Mouse (Mus musculus) midbrain, embryonic 14.5 days (tissue): ENCODE measurements around the gene Cox18. TPM values are rescaled to one million over a fixed set of nuclear protein-coding genes. Genes with fewer than 3 reads are reported as not detected.

Experiments
- ATAC-seq: fragments of 200-750 bp; cut with Nextera tagmentation; 2 replicates; pipeline ENCODE4 v1.8.0; 2017; ENCODE audit warnings: moderate number of reproducible peaks, moderate library complexity; ENCODE audit not compliant: low FRiP score, low TSS enrichment
- DNase-seq: peaks from one replicate; pipeline ENCODE4 v3.0.0-alpha.2; 2015
- H3K27ac ChIP-seq: fragments of 300-500 bp; sonication (generic); replicated peaks from 2 replicates; pipeline ENCODE4 v1.5.1; 2014; ENCODE audit warnings: mild to moderate bottlenecking, low read depth, low read length, moderate library complexity
- H3K27me3 ChIP-seq: fragments of 300-500 bp; sonication (generic); 2 replicates; pipeline ENCODE4 v1.6.1; 2014; ENCODE audit warnings: low read length, control low read depth, mixed read lengths; ENCODE audit not compliant: control insufficient read depth, insufficient read depth
- H3K36me3 ChIP-seq: fragments of 300-500 bp; sonication (generic); 2 replicates; pipeline ENCODE4 v1.6.1; 2014; ENCODE audit warnings: low read length, control low read depth; ENCODE audit not compliant: control insufficient read depth, insufficient read depth
- H3K4me1 ChIP-seq: fragments of 300-500 bp; sonication (generic); 2 replicates; pipeline ENCODE4 v1.6.1; 2014; ENCODE audit warnings: mild to moderate bottlenecking, antibody characterized with exemption, low read length, control low read depth; ENCODE audit not compliant: control insufficient read depth, insufficient read depth
- H3K4me2 ChIP-seq: fragments of 300-500 bp; sonication (generic); 2 replicates; pipeline ENCODE4 v1.6.1; 2014; ENCODE audit warnings: mild to moderate bottlenecking, low read length, moderate library complexity
- H3K4me3 ChIP-seq: fragments of 300-500 bp; sonication (generic); replicated peaks from 2 replicates; pipeline ENCODE4 v1.5.1; 2014; ENCODE audit warnings: low read depth, low read length
- H3K9ac ChIP-seq: fragments of 300-500 bp; sonication (generic); replicated peaks from 2 replicates; pipeline ENCODE4 v1.6.1; 2014; ENCODE audit warnings: mild to moderate bottlenecking, low read length, moderate library complexity
- H3K9me3 ChIP-seq: fragments of 300-500 bp; sonication (generic); 2 replicates; pipeline ENCODE4 v1.6.1; 2016; ENCODE audit warnings: low read length, control low read depth, mixed read lengths; ENCODE audit not compliant: control insufficient read depth
- WGBS: fragments of 180-500 bp; shearing (Covaris S2); extraction: QIAGEN DNeasy Blood & Tissue Kit; methylation state at CpG from one replicate; pipeline ENCODE4 v1.1.7; 2014; 5-methylcytosine and 5-hydroxymethylcytosine counted together
- polyA plus RNA-seq: library from polyadenylated mRNA; unstranded; fragments of >200 nt; fragmentation: Nextera tagmentation; extraction: Ambion mirVana; gene quantifications from 2 replicates; pipeline ENCODE4 v1.2.1, GENCODE M21; 2014

Cox18 gene
- polyA plus RNA-seq, 1 experiment from 2014 or later = 33.1 TPM

GRCm38 (mm10) chr5:90229760-90230159, 6.0 kb upstream of the Cox18 start:
- DNase-seq = no peak
- Histone ChIP-seq H3K4me1 (no peaks in the 10 kb centered on the region), H3K4me2 (no peak overlapping the region), H3K36me3 (peaks cover 68% of the 10 kb centered on the region), H3K9me3 (no peaks in the 10 kb centered on the region), H3K9ac (no peak overlapping the region), H3K27ac (no peak overlapping the region), H3K4me3 (no peak overlapping the region), H3K27me3 (no peaks in the 10 kb centered on the region)
- no peak for ATAC-seq
- WGBS = 77% methylated on average over 2 of the region's 2 CpGs

- WGBS = 95% methylated on average over 3 of the region's 3 CpGs
- Histone ChIP-seq H3K4me1 (peaks cover 7% of the 10 kb centered on the region), H3K36me3 (peaks cover 50% of the 10 kb centered on the region), H3K27ac (no peak overlapping the region), H3K27me3 (no peaks in the 10 kb centered on the region), H3K4me2 (no peak overlapping the region), H3K4me3 (no peak overlapping the region), H3K9me3 (no peaks in the 10 kb centered on the region), H3K9ac (no peak overlapping the region)
- ATAC-seq (no peak), DNase-seq (no peak)
Measured at GRCm38 (mm10) chr5:90226696-90227095, 2.9 kb upstream of the Cox18 start.

- H3K27ac ChIP-seq = no peak overlapping the region
- H3K4me2 ChIP-seq = no peak overlapping the region
- no peaks in the 10 kb centered on the region for H3K9me3 ChIP-seq
- peaks cover 7% of the 10 kb centered on the region for H3K4me1 ChIP-seq
- no peak overlapping the region for H3K9ac ChIP-seq
- no peaks in the 10 kb centered on the region for H3K27me3 ChIP-seq
- DNase-seq (no peak), ATAC-seq (no peak)
- no peak overlapping the region for H3K4me3 ChIP-seq
- peaks cover 47% of the 10 kb centered on the region for H3K36me3 ChIP-seq
- WGBS = 89% methylated on average over 5 of the region's 5 CpGs
Measured at GRCm38 (mm10) chr5:90224730-90225129, 929 bp upstream of the Cox18 start.

- no peak overlapping the region for H3K27ac ChIP-seq
- H3K4me3 ChIP-seq = peak overlapping the region; percentile 76
- H3K9me3 ChIP-seq = no peaks in the 10 kb centered on the region
- no peaks in the 10 kb centered on the region for H3K27me3 ChIP-seq
- 42% methylated on average over 3 of the region's 3 CpGs for WGBS
- no peak for DNase-seq
- peaks cover 39% of the 10 kb centered on the region for H3K36me3 ChIP-seq
- H3K9ac ChIP-seq = peak overlapping the region; percentile 80
- H3K4me1 ChIP-seq = peaks cover 7% of the 10 kb centered on the region
- no peak for ATAC-seq
- H3K4me2 ChIP-seq = peak overlapping the region; percentile 66
Measured at GRCm38 (mm10) chr5:90222937-90223336, 864 bp downstream of the Cox18 start.

GRCm38 (mm10) chr5:90217791-90218190, 6.0 kb downstream of the Cox18 start:
- no peak overlapping the region for H3K9ac ChIP-seq
- DNase-seq = no peak
- no peak overlapping the region for H3K27ac ChIP-seq
- no peak for ATAC-seq
- 97% methylated on average over 3 of the region's 3 CpGs for WGBS
- peaks cover 2% of the 10 kb centered on the region; the same call in 1 of the 2 replicates for H3K4me1 ChIP-seq
- H3K9me3 ChIP-seq = no peaks in the 10 kb centered on the region
- no peak overlapping the region for H3K4me2 ChIP-seq
- H3K27me3 ChIP-seq = no peaks in the 10 kb centered on the region
- H3K36me3 ChIP-seq = peaks cover 59% of the 10 kb centered on the region
- no peak overlapping the region for H3K4me3 ChIP-seq

GRCm38 (mm10) chr5:90217226-90217625, 6.6 kb downstream of the Cox18 start:
- Histone ChIP-seq H3K27ac (no peak overlapping the region), H3K9me3 (no peaks in the 10 kb centered on the region), H3K9ac (no peak overlapping the region), H3K4me1 (no peaks in the 10 kb centered on the region), H3K4me2 (no peak overlapping the region), H3K27me3 (no peaks in the 10 kb centered on the region), H3K4me3 (no peak overlapping the region), H3K36me3 (peaks cover 59% of the 10 kb centered on the region)
- no peak for DNase-seq
- WGBS = 95% methylated on average over 12 of the region's 12 CpGs
- ATAC-seq = no peak

GRCm38 (mm10) chr5:90213356-90213755, 10.4 kb downstream of the Cox18 start:
- Histone ChIP-seq H3K9ac (no peak overlapping the region), H3K36me3 (peaks cover 38% of the 10 kb centered on the region), H3K4me2 (no peak overlapping the region), H3K27me3 (no peaks in the 10 kb centered on the region), H3K4me1 (no peaks in the 10 kb centered on the region), H3K9me3 (no peaks in the 10 kb centered on the region), H3K27ac (no peak overlapping the region), H3K4me3 (no peak overlapping the region)
- ATAC-seq (no peak), DNase-seq (no peak)
- 96% methylated on average over 12 of the region's 12 CpGs for WGBS

- H3K9me3 ChIP-seq = no peaks in the 10 kb centered on the region
- peak; percentile 34; the same call in 1 of the 2 replicates for ATAC-seq
- no peak overlapping the region for H3K4me2 ChIP-seq
Measured at GRCm38 (mm10) chr5:90203168-90203567, 20.6 kb downstream of the Cox18 start.

GRCm38 (mm10) chr5:90202447-90203117, 21.2 kb downstream of the Cox18 start:
- no peak for DNase-seq
- 80% methylated on average over 9 of the region's 9 CpGs for WGBS
- ATAC-seq = peak; percentile 20; the same call in 1 of the 2 replicates

More at GRCm38 (mm10) chr5:90203168-90203567, 20.6 kb downstream of the Cox18 start:
- Histone ChIP-seq H3K27me3 (no peaks in the 10 kb centered on the region), H3K27ac (no peak overlapping the region), H3K4me3 (no peak overlapping the region), H3K9ac (no peak overlapping the region), H3K36me3 (no peaks in the 10 kb centered on the region), H3K4me1 (no peaks in the 10 kb centered on the region)
- 27% methylated on average over 5 of the region's 5 CpGs for WGBS
- peak; percentile 87 for DNase-seq

More at GRCm38 (mm10) chr5:90202447-90203117, 21.2 kb downstream of the Cox18 start:
- no peaks in the 10 kb centered on the region for H3K36me3 ChIP-seq
- H3K9me3 ChIP-seq = no peaks in the 10 kb centered on the region
- no peak overlapping the region for H3K27ac ChIP-seq
- no peak overlapping the region for H3K9ac ChIP-seq
- H3K4me3 ChIP-seq = no peak overlapping the region
- no peak overlapping the region for H3K4me2 ChIP-seq
- H3K27me3 ChIP-seq = no peaks in the 10 kb centered on the region
- no peaks in the 10 kb centered on the region for H3K4me1 ChIP-seq
